Mouse (Mus musculus): ENCODE measurements around the gene Myl6b. TPM values are rescaled to one million over a fixed set of nuclear protein-coding genes. Genes with fewer than 3 reads are reported as not detected.
"Not testable (repeated sequence)": the region's sequence is repeated elsewhere in the genome, so short reads cannot be mapped to it uniquely, and the experiment has no call there.

The Myl6b gene
- polyA plus RNA-seq, 1 experiment from 2014 or later = 4.4 TPM

GRCm38 (mm10) chr10:128493695-128494666 lies 4.5 kb downstream of the Myl6b start, which contains the start of gene Myl6:
Gene Myl6, minus strand, starts transcription at chr10:128494145.
- peaks cover 11% of the 10 kb centered on the region for H3K4me1 ChIP-seq (ENCODE audit: control insufficient read depth, insufficient read depth, low read length)
- ATAC-seq (ENCODE audit: insufficient number of reproducible peaks, low FRiP score, low TSS enrichment, low read depth) (peak; percentile 92), DNase-seq (ENCODE audit: low spot score) (peak; percentile 99)
- H3K27me3 ChIP-seq (ENCODE audit: control insufficient read depth, insufficient read depth, low read length) = no peaks in the 10 kb centered on the region
- WGBS = under 1% methylated on average over 45 of the region's 45 CpGs
- H3K27ac ChIP-seq (replicated peaks; ENCODE audit: low read depth, low read length) = peak within 1 kb of the TSS; percentile 73
- H3K9ac ChIP-seq (ENCODE audit: low read length) = peak within 1 kb of the TSS; percentile 79
- peak within 1 kb of the TSS; percentile 86 for H3K4me3 ChIP-seq (ENCODE audit: low read depth, low read length)
- H3K4me2 ChIP-seq (ENCODE audit: low read depth, severe bottlenecking) = peak within 1 kb of the TSS; percentile 77
- H3K9me3 ChIP-seq (ENCODE audit: control insufficient read depth, low read length) = no peaks in the 10 kb centered on the region
- peaks cover 18% of the 10 kb centered on the region for H3K36me3 ChIP-seq (ENCODE audit: control insufficient read depth, insufficient read depth, low read length)

GRCm38 (mm10) chr10:128493319-128493694 lies 5.2 kb downstream of the Myl6b start:
- no peak for DNase-seq (ENCODE audit: low spot score)
- Histone ChIP-seq H3K27me3 (ENCODE audit: control insufficient read depth, insufficient read depth, low read length) (no peaks in the 10 kb centered on the region), H3K9me3 (ENCODE audit: control insufficient read depth, low read length) (no peaks in the 10 kb centered on the region), H3K4me1 (ENCODE audit: control insufficient read depth, insufficient read depth, low read length) (peaks cover 11% of the 10 kb centered on the region), H3K36me3 (ENCODE audit: control insufficient read depth, insufficient read depth, low read length) (peaks cover 19% of the 10 kb centered on the region), H3K4me3 (ENCODE audit: low read depth, low read length) (peak overlapping the region; percentile 86), H3K27ac (replicated peaks; ENCODE audit: low read depth, low read length) (peak overlapping the region; percentile 73), H3K9ac (ENCODE audit: low read length) (peak overlapping the region; percentile 79), H3K4me2 (ENCODE audit: low read depth, severe bottlenecking) (peak overlapping the region; percentile 59)
- under 1% methylated on average over 12 of the region's 12 CpGs for WGBS
- ATAC-seq (ENCODE audit: insufficient number of reproducible peaks, low FRiP score, low TSS enrichment, low read depth) = peak; percentile 14

- Histone ChIP-seq H3K27me3 (ENCODE audit: control insufficient read depth, insufficient read depth, low read length) (no peaks in the 10 kb centered on the region), H3K9me3 (ENCODE audit: control insufficient read depth, low read length) (no peaks in the 10 kb centered on the region), H3K4me1 (ENCODE audit: control insufficient read depth, insufficient read depth, low read length) (peaks cover 11% of the 10 kb centered on the region), H3K27ac (replicated peaks; ENCODE audit: low read depth, low read length) (peak overlapping the region; percentile 73), H3K9ac (ENCODE audit: low read length) (peak overlapping the region; percentile 79), H3K4me2 (ENCODE audit: low read depth, severe bottlenecking) (peak overlapping the region; percentile 59), H3K4me3 (ENCODE audit: low read depth, low read length) (peak overlapping the region; percentile 86), H3K36me3 (ENCODE audit: control insufficient read depth, insufficient read depth, low read length) (peaks cover 23% of the 10 kb centered on the region)
- DNase-seq (ENCODE audit: low spot score) (peak; percentile 64), ATAC-seq (ENCODE audit: insufficient number of reproducible peaks, low FRiP score, low TSS enrichment, low read depth) (no peak)
- 32% methylated on average over 12 of the region's 12 CpGs for WGBS
Measured at GRCm38 (mm10) chr10:128492633-128493311, 5.7 kb downstream of the Myl6b start.

GRCm38 (mm10) chr10:128492051-128492450 lies 6.4 kb downstream of the Myl6b start:
- not testable (repeated sequence) for H3K9ac ChIP-seq (ENCODE audit: low read length); DNase-seq (ENCODE audit: low spot score); H3K27me3 ChIP-seq (ENCODE audit: control insufficient read depth, insufficient read depth, low read length); H3K9me3 ChIP-seq (ENCODE audit: control insufficient read depth, low read length); ATAC-seq (ENCODE audit: insufficient number of reproducible peaks, low FRiP score, low TSS enrichment, low read depth); H3K27ac ChIP-seq (replicated peaks; ENCODE audit: low read depth, low read length)
- H3K4me2 ChIP-seq (ENCODE audit: low read depth, severe bottlenecking) = peak overlapping the region; percentile 59
- peaks cover 11% of the 10 kb centered on the region for H3K4me1 ChIP-seq (ENCODE audit: control insufficient read depth, insufficient read depth, low read length)
- H3K36me3 ChIP-seq (ENCODE audit: control insufficient read depth, insufficient read depth, low read length) = peaks cover 30% of the 10 kb centered on the region
- 74% methylated on average over 7 of the region's 8 CpGs for WGBS
- H3K4me3 ChIP-seq (ENCODE audit: low read depth, low read length) = peak overlapping the region; percentile 86

GRCm38 (mm10) chr10:128491495-128491894 lies 7.0 kb downstream of the Myl6b start:
- no peak overlapping the region for H3K4me2 ChIP-seq (ENCODE audit: low read depth, severe bottlenecking)
- 0 out of 2 replicates have a peak overlapping the region, but pooled peaks have one; percentile 5 for H3K4me3 ChIP-seq (ENCODE audit: low read depth, low read length)
- H3K27ac ChIP-seq (replicated peaks; ENCODE audit: low read depth, low read length) = no peak overlapping the region
- DNase-seq (ENCODE audit: low spot score) (no peak), ATAC-seq (ENCODE audit: insufficient number of reproducible peaks, low FRiP score, low TSS enrichment, low read depth) (no peak)
- WGBS = 80% methylated on average over 6 of the region's 6 CpGs
- no peaks in the 10 kb centered on the region for H3K9me3 ChIP-seq (ENCODE audit: control insufficient read depth, low read length)
- H3K27me3 ChIP-seq (ENCODE audit: control insufficient read depth, insufficient read depth, low read length) = no peaks in the 10 kb centered on the region
- no peak overlapping the region; the same call in 1 of the 2 replicates for H3K9ac ChIP-seq (ENCODE audit: low read length)
- H3K36me3 ChIP-seq (ENCODE audit: control insufficient read depth, insufficient read depth, low read length) = peaks cover 32% of the 10 kb centered on the region
- peaks cover 11% of the 10 kb centered on the region for H3K4me1 ChIP-seq (ENCODE audit: control insufficient read depth, insufficient read depth, low read length)

GRCm38 (mm10) chr10:128490912-128491311 lies 7.6 kb downstream of the Myl6b start:
- peaks cover 35% of the 10 kb centered on the region for H3K36me3 ChIP-seq (ENCODE audit: control insufficient read depth, insufficient read depth, low read length)
- no peak overlapping the region; the same call in 1 of the 2 replicates for H3K9ac ChIP-seq (ENCODE audit: low read length)
- WGBS = 68% methylated on average over 5 of the region's 5 CpGs
- H3K4me1 ChIP-seq (ENCODE audit: control insufficient read depth, insufficient read depth, low read length) = peaks cover 11% of the 10 kb centered on the region
- H3K9me3 ChIP-seq (ENCODE audit: control insufficient read depth, low read length) = no peaks in the 10 kb centered on the region
- no peaks in the 10 kb centered on the region for H3K27me3 ChIP-seq (ENCODE audit: control insufficient read depth, insufficient read depth, low read length)
- no peak for ATAC-seq (ENCODE audit: insufficient number of reproducible peaks, low FRiP score, low TSS enrichment, low read depth)
- no peak overlapping the region for H3K4me3 ChIP-seq (ENCODE audit: low read depth, low read length)
- DNase-seq (ENCODE audit: low spot score) = no peak
- H3K4me2 ChIP-seq (ENCODE audit: low read depth, severe bottlenecking) = no peak overlapping the region
- H3K27ac ChIP-seq (replicated peaks; ENCODE audit: low read depth, low read length) = no peak overlapping the region

- no peaks in the 10 kb centered on the region for H3K9me3 ChIP-seq (ENCODE audit: control insufficient read depth, low read length)
- 81% methylated on average over 5 of the region's 5 CpGs for WGBS
- peaks cover 10% of the 10 kb centered on the region for H3K4me1 ChIP-seq (ENCODE audit: control insufficient read depth, insufficient read depth, low read length)
- H3K27me3 ChIP-seq (ENCODE audit: control insufficient read depth, insufficient read depth, low read length) = no peaks in the 10 kb centered on the region
- no peak for DNase-seq (ENCODE audit: low spot score)
- H3K4me3 ChIP-seq (ENCODE audit: low read depth, low read length) = no peak overlapping the region
- H3K4me2 ChIP-seq (ENCODE audit: low read depth, severe bottlenecking) = no peak overlapping the region
- peaks cover 39% of the 10 kb centered on the region for H3K36me3 ChIP-seq (ENCODE audit: control insufficient read depth, insufficient read depth, low read length)
- no peak overlapping the region for H3K9ac ChIP-seq (ENCODE audit: low read length)
- no peak for ATAC-seq (ENCODE audit: insufficient number of reproducible peaks, low FRiP score, low TSS enrichment, low read depth)
- H3K27ac ChIP-seq (replicated peaks; ENCODE audit: low read depth, low read length) = no peak overlapping the region
Measured at GRCm38 (mm10) chr10:128490232-128490631, 8.3 kb downstream of the Myl6b start.

- no peak overlapping the region for H3K27ac ChIP-seq (replicated peaks; ENCODE audit: low read depth, low read length)
- no peak overlapping the region for H3K4me2 ChIP-seq (ENCODE audit: low read depth, severe bottlenecking)
- peaks cover 40% of the 10 kb centered on the region for H3K36me3 ChIP-seq (ENCODE audit: control insufficient read depth, insufficient read depth, low read length)
- H3K9ac ChIP-seq (ENCODE audit: low read length) = no peak overlapping the region
- 59% methylated on average over 4 of the region's 4 CpGs for WGBS
- ATAC-seq (ENCODE audit: insufficient number of reproducible peaks, low FRiP score, low TSS enrichment, low read depth) (no peak), DNase-seq (ENCODE audit: low spot score) (no peak)
- no peaks in the 10 kb centered on the region for H3K27me3 ChIP-seq (ENCODE audit: control insufficient read depth, insufficient read depth, low read length)
- peaks cover 5% of the 10 kb centered on the region for H3K4me1 ChIP-seq (ENCODE audit: control insufficient read depth, insufficient read depth, low read length)
- H3K9me3 ChIP-seq (ENCODE audit: control insufficient read depth, low read length) = no peaks in the 10 kb centered on the region
- no peak overlapping the region for H3K4me3 ChIP-seq (ENCODE audit: low read depth, low read length)
Measured at GRCm38 (mm10) chr10:128489785-128490184, 8.7 kb downstream of the Myl6b start.

Measured in limb, embryonic 11.5 days (tissue).